Mouse (Mus musculus): ENCODE results near the gene Cbx4. TPM values are rescaled to one million over a fixed set of nuclear protein-coding genes. Genes with fewer than 3 reads are reported as not detected.

The Cbx4 gene
- polyA plus RNA-seq, 1 experiment from 2014 or later = 13.8 TPM

- H3K27ac ChIP-seq (ENCODE audit: low read depth) = peak overlapping the region; percentile 84
These were observed 6.6 kb downstream of the Cbx4 start for GRCm38 (mm10) chr11:119079445-119079837.

GRCm38 (mm10) chr11:119078691-119079444 is 7.2 kb downstream of the Cbx4 start:
- Histone ChIP-seq H3K36me3 (ENCODE audit: insufficient read depth) (peaks cover 35% of the 10 kb centered on the region), H3K9me3 (ENCODE audit: low read depth, low read length) (no peaks in the 10 kb centered on the region), H3K27me3 (ENCODE audit: insufficient read depth, low read length) (peaks cover 8% of the 10 kb centered on the region; the same call in 1 of the 2 replicates), H3K4me2 (peak overlapping the region; percentile 56), H3K9ac (peak overlapping the region; percentile 38), H3K4me3 (ENCODE audit: low read depth, low read length) (peak overlapping the region; percentile 15), H3K27ac (ENCODE audit: low read depth) (peak overlapping the region; percentile 84), H3K4me1 (ENCODE audit: insufficient read depth) (peaks cover 39% of the 10 kb centered on the region)
- ATAC-seq (ENCODE audit: insufficient read depth) = peak; percentile 73
- TF ChIP-seq CTCF (IDR thresholded peaks at IDR 0.05; ENCODE audit: low read depth) = no peak
- peak; percentile 81 for DNase-seq
- 5% methylated on average over 23 of the region's 27 CpGs for WGBS

More at GRCm38 (mm10) chr11:119079445-119079837, 6.6 kb downstream of the Cbx4 start:
- Histone ChIP-seq H3K4me3 (ENCODE audit: low read depth, low read length) (peak overlapping the region; percentile 15), H3K9me3 (ENCODE audit: low read depth, low read length) (no peaks in the 10 kb centered on the region), H3K36me3 (ENCODE audit: insufficient read depth) (peaks cover 35% of the 10 kb centered on the region), H3K4me2 (peak overlapping the region; percentile 56), H3K4me1 (ENCODE audit: insufficient read depth) (peaks cover 45% of the 10 kb centered on the region), H3K27me3 (ENCODE audit: insufficient read depth, low read length) (peaks cover 8% of the 10 kb centered on the region; the same call in 1 of the 2 replicates), H3K9ac (peak overlapping the region; percentile 38)
- no peak for TF ChIP-seq CTCF (IDR thresholded peaks at IDR 0.05; ENCODE audit: low read depth)
- no peak for DNase-seq
- peak; percentile 21 for ATAC-seq (ENCODE audit: insufficient read depth)
- 37% methylated on average over 7 of the region's 7 CpGs for WGBS

- DNase-seq (no peak), ATAC-seq (ENCODE audit: insufficient read depth) (no peak)
- no peaks in the 10 kb centered on the region for H3K9me3 ChIP-seq (ENCODE audit: low read depth, low read length)
- no peak for TF ChIP-seq CTCF (IDR thresholded peaks at IDR 0.05; ENCODE audit: low read depth)
- H3K9ac ChIP-seq = no peak overlapping the region
- H3K36me3 ChIP-seq (ENCODE audit: insufficient read depth) = peaks cover 35% of the 10 kb centered on the region
- peaks cover 33% of the 10 kb centered on the region for H3K4me1 ChIP-seq (ENCODE audit: insufficient read depth)
- WGBS = 69% methylated on average over 4 of the region's 4 CpGs
- H3K27ac ChIP-seq (ENCODE audit: low read depth) = 0 out of 2 replicates have a peak overlapping the region, but pooled peaks have one; percentile 84
- H3K4me3 ChIP-seq (ENCODE audit: low read depth, low read length) = no peak overlapping the region
- no peak overlapping the region for H3K4me2 ChIP-seq
- H3K27me3 ChIP-seq (ENCODE audit: insufficient read depth, low read length) = peaks cover 8% of the 10 kb centered on the region; the same call in 1 of the 2 replicates
These were observed 8.3 kb downstream of the Cbx4 start for GRCm38 (mm10) chr11:119077755-119078154.

GRCm38 (mm10) chr11:119075805-119076204 is 10.2 kb downstream of the Cbx4 start:
- no peak overlapping the region for H3K27ac ChIP-seq (ENCODE audit: low read depth)
- DNase-seq = no peak
- peaks cover 18% of the 10 kb centered on the region for H3K36me3 ChIP-seq (ENCODE audit: insufficient read depth)
- H3K4me3 ChIP-seq (ENCODE audit: low read depth, low read length) = no peak overlapping the region
- ATAC-seq (ENCODE audit: insufficient read depth) = no peak
- no peak overlapping the region for H3K9ac ChIP-seq
- H3K4me1 ChIP-seq (ENCODE audit: insufficient read depth) = peaks cover 28% of the 10 kb centered on the region
- no peak for TF ChIP-seq CTCF (IDR thresholded peaks at IDR 0.05; ENCODE audit: low read depth)
- 77% methylated on average over 5 of the region's 5 CpGs for WGBS
- H3K27me3 ChIP-seq (ENCODE audit: insufficient read depth, low read length) = peaks cover under 1% of the 10 kb centered on the region; the same call in 1 of the 2 replicates
- H3K9me3 ChIP-seq (ENCODE audit: low read depth, low read length) = no peaks in the 10 kb centered on the region
- H3K4me2 ChIP-seq = no peak overlapping the region

GRCm38 (mm10) chr11:119073876-119074433 is 12.1 kb downstream of the Cbx4 start:
- WGBS = 57% methylated on average over 6 of the region's 6 CpGs
- peaks cover 18% of the 10 kb centered on the region for H3K4me1 ChIP-seq (ENCODE audit: insufficient read depth)
- ATAC-seq (ENCODE audit: insufficient read depth) (no peak), DNase-seq (no peak)
- H3K4me3 ChIP-seq (ENCODE audit: low read depth, low read length) = no peak overlapping the region
- TF ChIP-seq CTCF (IDR thresholded peaks at IDR 0.05; ENCODE audit: low read depth) = no peak
- peaks cover 3% of the 10 kb centered on the region; the same call in 1 of the 2 replicates for H3K36me3 ChIP-seq (ENCODE audit: insufficient read depth)
- no peaks in the 10 kb centered on the region for H3K9me3 ChIP-seq (ENCODE audit: low read depth, low read length)
- H3K27me3 ChIP-seq (ENCODE audit: insufficient read depth, low read length) = no peaks in the 10 kb centered on the region
- H3K9ac ChIP-seq = no peak overlapping the region
- no peak overlapping the region for H3K27ac ChIP-seq (ENCODE audit: low read depth)
- H3K4me2 ChIP-seq = no peak overlapping the region

GRCm38 (mm10) chr11:119072986-119073385 is 13.0 kb downstream of the Cbx4 start:
- DNase-seq (no peak), ATAC-seq (ENCODE audit: insufficient read depth) (no peak)
- 49% methylated on average over 6 of the region's 6 CpGs for WGBS
- Histone ChIP-seq H3K9ac (no peak overlapping the region; the same call in 1 of the 2 replicates), H3K4me3 (ENCODE audit: low read depth, low read length) (no peak overlapping the region), H3K27me3 (ENCODE audit: insufficient read depth, low read length) (no peaks in the 10 kb centered on the region), H3K4me1 (ENCODE audit: insufficient read depth) (peaks cover 9% of the 10 kb centered on the region), H3K27ac (ENCODE audit: low read depth) (no peak overlapping the region), H3K36me3 (ENCODE audit: insufficient read depth) (peaks cover 3% of the 10 kb centered on the region; the same call in 1 of the 2 replicates), H3K9me3 (ENCODE audit: low read depth, low read length) (no peaks in the 10 kb centered on the region), H3K4me2 (no peak overlapping the region)
- no peak for TF ChIP-seq CTCF (IDR thresholded peaks at IDR 0.05; ENCODE audit: low read depth)

- H3K4me3 ChIP-seq (ENCODE audit: low read depth, low read length) = no peak overlapping the region
- no peak for DNase-seq
- WGBS = 74% methylated on average over 7 of the region's 7 CpGs
- no peak for ATAC-seq (ENCODE audit: insufficient read depth)
- H3K27me3 ChIP-seq (ENCODE audit: insufficient read depth, low read length) = no peaks in the 10 kb centered on the region
- TF ChIP-seq CTCF (IDR thresholded peaks at IDR 0.05; ENCODE audit: low read depth) = no peak
- no peak overlapping the region for H3K9ac ChIP-seq
- no peak overlapping the region for H3K4me2 ChIP-seq
- H3K9me3 ChIP-seq (ENCODE audit: low read depth, low read length) = no peaks in the 10 kb centered on the region
- H3K27ac ChIP-seq (ENCODE audit: low read depth) = no peak overlapping the region
- H3K4me1 ChIP-seq (ENCODE audit: insufficient read depth) = 0 out of 2 replicates have a peak, but pooled peaks cover 5% of the 10 kb centered on the region
- H3K36me3 ChIP-seq (ENCODE audit: insufficient read depth) = no peaks in the 10 kb centered on the region
These were observed 13.8 kb downstream of the Cbx4 start for GRCm38 (mm10) chr11:119072239-119072638.

Measured in lung, embryonic 14.5 days (tissue).